Mouse (Mus musculus): ENCODE measurements around the gene Ptprh.

GRCm38 (mm10) chr7:4562660-4563059 is 41.2 kb downstream of the Ptprh start:
- TF ChIP-seq CTCF (IDR thresholded peaks at IDR 0.05; ENCODE audit: borderline replicate concordance, insufficient read depth, low read length): no peak
- TF ChIP-seq POLR2A (IDR thresholded peaks at IDR 0.05; ENCODE audit: low read depth, low read length): no peak
